Mouse (Mus musculus) thymus, postnatal 4 days (tissue): ENCODE results near the gene Ppid.

Experiments used
- DNase-seq: peaks from one replicate; pipeline ENCODE4 v3.0.0; 2021

Gene Ppid

GRCm38 (mm10) chr3:79590863-79591792 is at the start of gene Ppid:
Gene Ppid, plus strand, starts transcription at chr3:79591342.
- peak; percentile 83 for DNase-seq

GRCm38 (mm10) chr3:79542585-79542984 is 48.6 kb upstream of the Ppid start:
- no peak for DNase-seq

- no peak for DNase-seq
These were observed 42.3 kb upstream of the Ppid start for GRCm38 (mm10) chr3:79548681-79549437.

GRCm38 (mm10) chr3:79549751-79550393 is 41.3 kb upstream of the Ppid start:
- no peak for DNase-seq

- DNase-seq = no peak
These were observed 39.2 kb upstream of the Ppid start for GRCm38 (mm10) chr3:79551826-79552552.

GRCm38 (mm10) chr3:79553779-79554178 is 37.4 kb upstream of the Ppid start:
- DNase-seq = no peak

- no peak for DNase-seq
These were observed 36.1 kb upstream of the Ppid start for GRCm38 (mm10) chr3:79555061-79555460.

- DNase-seq = no peak
These were observed 31.9 kb upstream of the Ppid start for GRCm38 (mm10) chr3:79559021-79559772.

GRCm38 (mm10) chr3:79559773-79560045 is 31.4 kb upstream of the Ppid start:
- DNase-seq = no peak

- no peak for DNase-seq
These were observed 30.6 kb upstream of the Ppid start for GRCm38 (mm10) chr3:79560555-79560954.

GRCm38 (mm10) chr3:79561784-79562715 is 29.1 kb upstream of the Ppid start:
- no peak for DNase-seq

GRCm38 (mm10) chr3:79563511-79563910 is 27.6 kb upstream of the Ppid start:
- no peak for DNase-seq

- no peak for DNase-seq
These were observed 26.1 kb upstream of the Ppid start for GRCm38 (mm10) chr3:79564875-79565606.

- peak; percentile 56 for DNase-seq
These were observed 24.1 kb upstream of the Ppid start for GRCm38 (mm10) chr3:79566716-79567691.

- DNase-seq = peak; percentile 77
These were observed 23.3 kb upstream of the Ppid start, which contains the start of gene Fnip2 for GRCm38 (mm10) chr3:79567703-79568362. Gene Fnip2, minus strand, starts transcription at chr3:79567796.

- no peak for DNase-seq
These were observed 22.4 kb upstream of the Ppid start for GRCm38 (mm10) chr3:79568629-79569350.

- no peak for DNase-seq
These were observed 21.8 kb upstream of the Ppid start for GRCm38 (mm10) chr3:79569351-79569681.

- no peak for DNase-seq
These were observed 18.7 kb upstream of the Ppid start for GRCm38 (mm10) chr3:79572399-79572798.
